Mouse (Mus musculus) heart, postnatal 0 days (tissue): Measurements from ENCODE around the gene 4931428L18Rik.

Source experiments
- CTCF ChIP-seq: IDR thresholded peaks from 2 replicates; pipeline ENCODE4 v1.5.1; 2016; ENCODE audit warnings: antibody characterized with exemption, control low read depth, low read depth
- EP300 ChIP-seq: IDR thresholded peaks from 2 replicates; pipeline ENCODE4 v1.6.1; 2016; ENCODE audit warnings: antibody characterized with exemption, low read depth

DNA sequence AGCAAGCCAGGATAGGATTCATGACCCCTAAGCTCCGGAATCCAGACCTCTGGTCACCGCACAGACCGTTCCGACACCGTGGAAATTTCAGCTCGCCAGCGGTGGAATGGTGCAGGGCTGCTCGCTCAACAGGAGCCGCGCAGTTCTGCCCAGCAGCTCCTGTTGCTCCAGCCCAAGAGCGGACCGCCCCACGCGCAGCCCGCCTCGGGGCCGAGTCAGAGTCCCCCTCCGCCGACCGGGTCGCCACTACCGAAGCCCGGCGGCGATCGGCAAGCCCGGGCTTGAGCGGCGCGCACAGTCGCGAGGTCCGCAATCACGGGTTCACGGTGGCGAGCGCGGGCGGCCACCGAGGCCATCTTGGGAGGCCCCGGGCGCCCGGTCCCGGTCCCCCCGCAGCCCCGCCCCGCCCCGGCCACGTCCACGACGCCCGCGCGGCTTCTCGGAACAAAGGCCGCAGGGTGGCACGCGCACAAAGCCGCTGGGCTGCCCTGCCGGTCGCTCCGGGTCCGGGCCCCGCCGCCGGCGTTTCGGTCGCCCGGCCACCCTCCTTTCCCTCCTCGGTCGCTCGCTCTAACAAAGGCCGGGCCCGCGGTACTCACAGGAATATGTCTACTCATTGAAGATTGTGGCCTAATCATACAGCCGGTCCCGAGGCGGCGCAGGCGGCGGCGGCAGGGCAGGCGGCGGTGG, 273.4 kb downstream of the 4931428L18Rik start:
- no peak for TF ChIP-seq EP300
- no peak for TF ChIP-seq CTCF
